Mouse (Mus musculus): ENCODE results near the gene Jarid2.
A peak's percentile ranks its signal among the peaks of the same experiment; 100 is the strongest.

The Jarid2 gene

GRCm38 (mm10) chr13:44728145-44728880 lies 961 bp upstream of the Jarid2 start:
- peak; percentile 91 for DNase-seq (ENCODE audit: low read depth, low spot score)

- peak; percentile 100 for DNase-seq (ENCODE audit: low read depth, low spot score)
Observed at GRCm38 (mm10) chr13:44730146-44730864, 1.0 kb downstream of the Jarid2 start.

- DNase-seq (ENCODE audit: low read depth, low spot score), result peak; percentile 94
Observed at GRCm38 (mm10) chr13:44730939-44731551, 1.8 kb downstream of the Jarid2 start.

- no peak for DNase-seq (ENCODE audit: low read depth, low spot score)
Observed at GRCm38 (mm10) chr13:44731727-44732441, 2.6 kb downstream of the Jarid2 start.

- DNase-seq (ENCODE audit: low read depth, low spot score), result no peak
Observed at GRCm38 (mm10) chr13:44732442-44732974, 3.2 kb downstream of the Jarid2 start.

- DNase-seq (ENCODE audit: low read depth, low spot score), result no peak
Observed at GRCm38 (mm10) chr13:44733036-44733372, 3.7 kb downstream of the Jarid2 start.

- peak; percentile 99 for DNase-seq (ENCODE audit: low read depth, low spot score)
Observed at GRCm38 (mm10) chr13:44733373-44734111, 4.3 kb downstream of the Jarid2 start.

- no peak for DNase-seq (ENCODE audit: low read depth, low spot score)
Observed at GRCm38 (mm10) chr13:44734441-44734840, 5.2 kb downstream of the Jarid2 start.

- DNase-seq (ENCODE audit: low read depth, low spot score), result peak; percentile 57
Observed at GRCm38 (mm10) chr13:44735088-44735690, 5.9 kb downstream of the Jarid2 start.

- no peak for DNase-seq (ENCODE audit: low read depth, low spot score)
Observed at GRCm38 (mm10) chr13:44737297-44737696, 8.0 kb downstream of the Jarid2 start.

- peak; percentile 81 for DNase-seq (ENCODE audit: low read depth, low spot score)
Observed at GRCm38 (mm10) chr13:44751780-44752179, 22.5 kb downstream of the Jarid2 start.

- DNase-seq (ENCODE audit: low read depth, low spot score), result no peak
Observed at GRCm38 (mm10) chr13:44753206-44753605, 23.9 kb downstream of the Jarid2 start.

GRCm38 (mm10) chr13:44755434-44755833 lies 26.2 kb downstream of the Jarid2 start:
- peak; percentile 76 for DNase-seq (ENCODE audit: low read depth, low spot score)

- peak; percentile 55 for DNase-seq (ENCODE audit: low read depth, low spot score)
Observed at GRCm38 (mm10) chr13:44758750-44759149, 29.5 kb downstream of the Jarid2 start.

- DNase-seq (ENCODE audit: low read depth, low spot score), result no peak
Observed at GRCm38 (mm10) chr13:44760761-44761160, 31.5 kb downstream of the Jarid2 start.

GRCm38 (mm10) chr13:44763068-44763467 lies 33.8 kb downstream of the Jarid2 start:
- DNase-seq (ENCODE audit: low read depth, low spot score), result no peak

GRCm38 (mm10) chr13:44767751-44768150 lies 38.5 kb downstream of the Jarid2 start:
- DNase-seq (ENCODE audit: low read depth, low spot score), result no peak

- no peak for DNase-seq (ENCODE audit: low read depth, low spot score)
Observed at GRCm38 (mm10) chr13:44770808-44771605, 41.7 kb downstream of the Jarid2 start.

- no peak for DNase-seq (ENCODE audit: low read depth, low spot score)
Observed at GRCm38 (mm10) chr13:44772816-44773215, 43.5 kb downstream of the Jarid2 start.

GRCm38 (mm10) chr13:44774351-44774750 lies 45.1 kb downstream of the Jarid2 start:
- no peak for DNase-seq (ENCODE audit: low read depth, low spot score)
